Mouse (Mus musculus): Measurements from ENCODE around the gene Nprl3.

DNA sequence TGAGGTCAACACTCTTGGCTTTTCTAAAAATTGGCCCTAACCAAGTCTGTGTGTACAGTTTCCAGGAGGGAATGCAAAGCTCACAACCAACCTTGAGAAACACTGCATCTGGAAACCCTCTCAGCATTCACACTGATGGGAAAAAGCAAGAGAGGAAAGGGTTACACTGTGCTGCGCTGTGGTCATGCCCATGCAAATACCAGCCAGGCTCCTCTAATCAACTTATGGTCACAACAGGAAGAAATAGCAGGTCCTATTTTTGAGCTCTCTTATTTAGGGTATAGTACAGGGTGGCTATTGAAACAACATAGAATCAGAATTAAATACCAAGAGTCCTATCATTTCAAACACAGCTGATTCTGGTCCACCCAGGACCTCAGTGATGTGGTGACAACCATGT, 22.9 kb downstream of the Nprl3 start:
- TF ChIP-seq POLR2A (IDR thresholded peaks at IDR 0.05; ENCODE audit: extremely low read depth, insufficient read depth, low read length): no peak
- no peak for TF ChIP-seq CTCF (IDR thresholded peaks at IDR 0.05; ENCODE audit: low read depth, low read length)

Measured in liver, adult 2 months (tissue).